10 mouse cellular contexts compared by ENCODE assay signal in genomic region chr13:81232839-81233238, GRCm38 (mm10).
DNase-seq lines count a peak whose midpoint lies in the region; ATAC-seq and TF ChIP-seq lines count a peak whose summit lies in the region.
"Had no signal": no experiment of that assay in that cellular context is flagged by ENCODE, and none has a peak within 500 bp of the region (broad histone marks: within the 10 kb centered on the region; RNA-seq: fewer than 3 reads in every experiment).

No protein-coding gene starts in this region.

- ATAC-seq in liver, postnatal 0 days = peak; percentile 56
- ATAC-seq in liver, embryonic 11.5 days (replicated peaks; ENCODE audit: low FRiP score) = no peak
- peak; percentile 80; the same call in 1 of the 2 replicates for ATAC-seq in kidney, postnatal 0 days (replicated peaks; ENCODE audit: low FRiP score, low read depth)
- ATAC-seq in stomach, embryonic 14.5 days (ENCODE audit: insufficient number of reproducible peaks, insufficient read depth, low FRiP score, low read depth) = peak; percentile 70; the same call in 1 of the 2 replicates
- ATAC-seq in CD4-positive, CD25-positive, alpha-beta regulatory T cell, adult 4 months = no peak

- no peak overlapping the region for H3K9ac ChIP-seq in liver, postnatal 0 days (replicated peaks)
- no peak overlapping the region for H3K9ac ChIP-seq in liver, embryonic 11.5 days (ENCODE audit: low read depth, low read length)
- no peak overlapping the region for H3K9ac ChIP-seq in kidney, postnatal 0 days (ENCODE audit: low read depth, low read length)
- H3K9ac ChIP-seq in stomach, embryonic 14.5 days (replicated peaks; ENCODE audit: low read depth, low read length) = no peak overlapping the region
- H3K9ac ChIP-seq: embryonic facial prominence, embryonic 12.5 days had no signal

- H3K27me3 ChIP-seq in liver, postnatal 0 days (ENCODE audit: insufficient read depth, low read length) = no peaks in the 10 kb centered on the region
- H3K27me3 ChIP-seq in liver, embryonic 11.5 days (replicated peaks; ENCODE audit: control insufficient read depth, insufficient read depth, low read length) = no peaks in the 10 kb centered on the region
- H3K27me3 ChIP-seq in kidney, postnatal 0 days (ENCODE audit: insufficient read depth, low read length) = no peaks in the 10 kb centered on the region
- H3K27me3 ChIP-seq in stomach, embryonic 14.5 days (ENCODE audit: control insufficient read depth, insufficient read depth, low read length) = no peaks in the 10 kb centered on the region
- H3K27me3 ChIP-seq: embryonic facial prominence, embryonic 12.5 days had no signal

- no peak overlapping the region for H3K27ac ChIP-seq in liver, postnatal 0 days (ENCODE audit: low read depth)
- H3K27ac ChIP-seq in liver, embryonic 11.5 days (ENCODE audit: low read depth, low read length) = no peak overlapping the region
- no peak overlapping the region for H3K27ac ChIP-seq in kidney, postnatal 0 days
- no peak overlapping the region for H3K27ac ChIP-seq in stomach, embryonic 14.5 days (ENCODE audit: low read length)
- H3K27ac ChIP-seq: embryonic facial prominence, embryonic 12.5 days; hindbrain, embryonic 10.5 days had no signal

- TF ChIP-seq CTCF in liver, postnatal 0 days (IDR thresholded peaks at IDR 0.05; ENCODE audit: low read depth) = no peak
- no peak for TF ChIP-seq CTCF in kidney, postnatal 0 days (IDR thresholded peaks at IDR 0.05; ENCODE audit: low read depth)

- H3K4me3 ChIP-seq in liver, postnatal 0 days (ENCODE audit: low read depth, low read length) = no peak overlapping the region
- H3K4me3 ChIP-seq in liver, embryonic 11.5 days (ENCODE audit: low read depth, low read length) = no peak overlapping the region
- no peak overlapping the region for H3K4me3 ChIP-seq in kidney, postnatal 0 days (replicated peaks; ENCODE audit: low read depth, low read length)
- no peak overlapping the region for H3K4me3 ChIP-seq in stomach, embryonic 14.5 days (ENCODE audit: low read depth, low read length)
- H3K4me3 ChIP-seq: embryonic facial prominence, embryonic 12.5 days; hindbrain, embryonic 10.5 days had no signal

- no peaks in the 10 kb centered on the region for H3K36me3 ChIP-seq in liver, postnatal 0 days (replicated peaks; ENCODE audit: insufficient read depth, low read length)
- no peaks in the 10 kb centered on the region for H3K36me3 ChIP-seq in liver, embryonic 11.5 days (ENCODE audit: control insufficient read depth, insufficient read depth, low read length)
- no peaks in the 10 kb centered on the region for H3K36me3 ChIP-seq in kidney, postnatal 0 days (ENCODE audit: insufficient read depth, low read length)
- H3K36me3 ChIP-seq in stomach, embryonic 14.5 days (ENCODE audit: control insufficient read depth, insufficient read depth, low read length) = no peaks in the 10 kb centered on the region
- H3K36me3 ChIP-seq: embryonic facial prominence, embryonic 12.5 days; hindbrain, embryonic 10.5 days had no signal

- TF ChIP-seq EP300 in liver, postnatal 0 days (IDR thresholded peaks at IDR 0.05; ENCODE audit: low read depth) = no peak

- 0 out of 2 replicates have a peak, but pooled peaks cover 3% of the 10 kb centered on the region for H3K4me1 ChIP-seq in liver, postnatal 0 days (ENCODE audit: insufficient read depth)
- H3K4me1 ChIP-seq in liver, embryonic 11.5 days (replicated peaks; ENCODE audit: control insufficient read depth, insufficient read depth, low read length) = no peaks in the 10 kb centered on the region
- no peaks in the 10 kb centered on the region for H3K4me1 ChIP-seq in kidney, postnatal 0 days (replicated peaks; ENCODE audit: insufficient read depth, low read length)
- peaks cover 7% of the 10 kb centered on the region; the same call in 1 of the 2 replicates for H3K4me1 ChIP-seq in stomach, embryonic 14.5 days (ENCODE audit: control insufficient read depth, insufficient read depth, low read length)
- H3K4me1 ChIP-seq: hindbrain, embryonic 10.5 days had no signal

- H3K9me3 ChIP-seq in liver, postnatal 0 days (ENCODE audit: low read length) = no peaks in the 10 kb centered on the region
- H3K9me3 ChIP-seq in liver, embryonic 11.5 days (ENCODE audit: control insufficient read depth, low read length) = no peaks in the 10 kb centered on the region
- no peaks in the 10 kb centered on the region for H3K9me3 ChIP-seq in kidney, postnatal 0 days (replicated peaks; ENCODE audit: low read length)
- no peaks in the 10 kb centered on the region for H3K9me3 ChIP-seq in stomach, embryonic 14.5 days (ENCODE audit: control insufficient read depth, low read depth, low read length)
- H3K9me3 ChIP-seq: embryonic facial prominence, embryonic 12.5 days; hindbrain, embryonic 10.5 days had no signal

- H3K4me2 ChIP-seq in liver, postnatal 0 days (ENCODE audit: low read depth, low read length) = no peak overlapping the region
- no peak overlapping the region for H3K4me2 ChIP-seq in liver, embryonic 11.5 days
- H3K4me2 ChIP-seq in kidney, postnatal 0 days (ENCODE audit: low read length) = no peak overlapping the region
- no peak overlapping the region for H3K4me2 ChIP-seq in stomach, embryonic 14.5 days (replicated peaks; ENCODE audit: low read depth, low read length)
- H3K4me2 ChIP-seq: embryonic facial prominence, embryonic 12.5 days had no signal

- peak; percentile 33 for DNase-seq in liver, postnatal 0 days
- DNase-seq in liver, embryonic 11.5 days (ENCODE audit: low spot score) = no peak
- peak; percentile 68 for DNase-seq in adrenal gland, postnatal 25 days
- DNase-seq in kidney, postnatal 0 days (ENCODE audit: low spot score) = peak; percentile 86
- no peak for DNase-seq in heart, postnatal 4 days
- DNase-seq: thymus, adult 18-20 months had no signal

Comparison
In these comparisons a context has a peak if more than half of its experiments do, and no peak if none do; other contexts are left out.
1. ATAC-seq: peak in liver, postnatal 0 days (single experiment), kidney, postnatal 0 days (single experiment) and stomach, embryonic 14.5 days (single experiment); none in liver, embryonic 11.5 days (single experiment) and CD4-positive, CD25-positive, alpha-beta regulatory T cell, adult 4 months (single experiment).
2. DNase-seq: peak in liver, postnatal 0 days (single experiment), adrenal gland, postnatal 25 days (single experiment) and kidney, postnatal 0 days (single experiment); none in liver, embryonic 11.5 days (single experiment) and heart, postnatal 4 days (single experiment).